Mouse (Mus musculus): ENCODE measurements around the gene Ppm1e.

DNA sequence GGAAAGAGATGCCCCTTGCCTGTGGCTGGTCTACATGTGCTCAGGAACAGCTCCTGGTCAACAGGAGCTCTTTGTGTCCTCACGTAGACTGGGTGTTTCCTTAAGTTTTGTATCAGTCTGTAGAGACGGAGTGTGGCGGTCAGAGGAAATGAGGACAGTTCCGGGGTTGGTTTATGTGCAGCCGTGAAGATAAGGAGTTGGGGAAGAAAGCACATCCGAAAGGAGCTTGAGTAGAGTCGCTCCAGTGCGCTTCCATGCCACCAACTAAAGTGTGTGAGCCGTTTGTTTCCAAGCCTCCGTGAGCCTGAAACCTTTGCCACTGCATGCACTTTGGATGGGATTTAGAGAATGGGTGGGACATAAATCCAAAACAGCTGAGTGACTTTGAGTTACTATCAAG is 99.0 kb downstream of the Ppm1e start:
- TF ChIP-seq CTCF (conservative IDR thresholded peaks at IDR 0.05; ENCODE audit: insufficient read depth, insufficient read length, low read depth, low read length) (no peak), POLR2A (IDR thresholded peaks at IDR 0.05; ENCODE audit: low read depth, low read length) (no peak)
